Mouse (Mus musculus) embryonic fibroblast, embryonic 13.5 days (primary cell): ENCODE results near the gene Msh5.

Experiments
- CTCF ChIP-seq: IDR thresholded peaks from 2 replicates; pipeline ENCODE4 v1.5.1; 2011; ENCODE audit warnings: mild to moderate bottlenecking, control low read depth, low read length, moderate library complexity, borderline replicate concordance; ENCODE audit not compliant: insufficient read depth
- POLR2A ChIP-seq: IDR thresholded peaks from 2 replicates; pipeline ENCODE4 v1.6.1; 2011; ENCODE audit warnings: low read depth, mild to moderate bottlenecking, control low read depth, low read length, moderate library complexity

- TF ChIP-seq CTCF (no peak), POLR2A (no peak)
Observed at GRCm38 (mm10) chr17:35031880-35032279, 14.7 kb downstream of the Msh5 start.
